ENCODE assay signal across 10 mouse cellular contexts in the genomic region with DNA sequence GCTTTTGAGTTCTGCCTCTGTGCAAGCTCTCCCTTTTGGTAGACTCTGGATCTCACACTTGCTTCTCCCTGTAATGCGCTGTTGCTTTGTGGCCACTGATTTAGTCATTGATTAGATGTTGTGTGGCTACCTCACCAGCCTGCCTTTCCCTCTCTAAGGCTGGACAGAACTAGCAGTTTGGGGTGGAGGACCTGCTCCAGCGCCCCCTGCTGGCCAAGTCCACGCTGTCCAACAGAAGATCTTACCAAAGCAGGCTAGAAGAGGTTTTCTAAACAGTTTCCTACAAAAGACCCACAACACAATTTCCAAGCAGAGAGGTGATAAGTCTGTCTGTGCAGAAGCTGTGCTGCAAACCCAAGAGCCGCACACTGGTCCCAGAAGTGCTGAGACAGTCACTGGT. TPM values are rescaled to one million over a fixed set of nuclear protein-coding genes. Genes with fewer than 3 reads are reported as not detected.
DNase-seq lines count a peak whose midpoint lies in the region; ATAC-seq and TF ChIP-seq lines count a peak whose summit lies in the region.
"Had no signal": no experiment of that assay in that cellular context is flagged by ENCODE, and none has a peak within 500 bp of the region (broad histone marks: within the 10 kb centered on the region; RNA-seq: fewer than 3 reads in every experiment).

No protein-coding gene starts in this region.

- DNase-seq in T-cell, adult 2 months (ENCODE audit: low spot score) = peak; percentile 20
- DNase-seq in cerebellum, postnatal 4 days (ENCODE audit: low spot score in 2 of 2) = peak; percentile 80 to 81
- peak; percentile 37 for DNase-seq in large intestine, adult 2 months (ENCODE audit: low read depth, low spot score)
- DNase-seq in right cerebral cortex, postnatal 36 days (ENCODE audit: low spot score in 2 of 2) = peak; percentile 53 to 70

- H3K4me2 ChIP-seq in lung, embryonic 16.5 days (ENCODE audit: low read depth, low read length) = no peak overlapping the region

- 34% methylated on average over 4 of the region's 4 CpGs for WGBS in large intestine, adult 2 months
- WGBS in lung, embryonic 16.5 days = 32% methylated on average over 4 of the region's 4 CpGs

- no peak overlapping the region for H3ac ChIP-seq in C2C12 (ENCODE audit: control insufficient read depth, insufficient read length, low read depth)

- TF ChIP-seq CTCF in C2C12 (IDR thresholded peaks at IDR 0.05; ENCODE audit: control insufficient read depth, insufficient read depth, insufficient read length) = peak; percentile 52

- H3K79me2 ChIP-seq in C2C12 (ENCODE audit: control insufficient read depth, insufficient read depth) = no peaks in the 10 kb centered on the region

- H3K4me1 ChIP-seq in lung, embryonic 16.5 days (replicated peaks; ENCODE audit: control insufficient read depth, insufficient read depth, low read length) = peaks cover 12% of the 10 kb centered on the region; the same call in 1 of the 2 replicates

- no peak overlapping the region for H3K9ac ChIP-seq in lung, embryonic 16.5 days (ENCODE audit: low read length)

- no peaks in the 10 kb centered on the region for H3K36me3 ChIP-seq in C2C12 (ENCODE audit: control insufficient read depth, insufficient read depth)
- no peaks in the 10 kb centered on the region for H3K36me3 ChIP-seq in lung, embryonic 16.5 days (ENCODE audit: control insufficient read depth, insufficient read depth, low read length)

- peak; percentile 65 for ATAC-seq in granulocyte monocyte progenitor cell, adult 5-6 weeks (replicated peaks; ENCODE audit: poor library complexity, severe bottlenecking)
- ATAC-seq in lung, embryonic 16.5 days (ENCODE audit: low read depth) = peak; percentile 44
- no peak; the same call in 1 of the 2 replicates for ATAC-seq in erythroid progenitor cell, adult 5-6 weeks (replicated peaks; ENCODE audit: low FRiP score, poor library complexity, severe bottlenecking)

- H3K4me3 ChIP-seq in C2C12 (ENCODE audit: insufficient read depth, poor library complexity, severe bottlenecking) = no peak overlapping the region
- no peak overlapping the region for H3K4me3 ChIP-seq in lung, embryonic 16.5 days (ENCODE audit: low read length)

- peak overlapping the region; percentile 64 for H3K27ac ChIP-seq in lung, embryonic 16.5 days (ENCODE audit: low read length)

- no peaks in the 10 kb centered on the region for H3K9me3 ChIP-seq in lung, embryonic 16.5 days (ENCODE audit: control insufficient read depth, low read length)

- H3K27me3 ChIP-seq in C2C12 (ENCODE audit: control insufficient read depth, insufficient read depth, insufficient read length) = peaks cover 60% of the 10 kb centered on the region
- H3K27me3 ChIP-seq in lung, embryonic 16.5 days (ENCODE audit: control insufficient read depth, insufficient read depth, low read depth, low read length) = no peaks in the 10 kb centered on the region

- no peaks in the 10 kb centered on the region for H3K79me3 ChIP-seq in C2C12 (ENCODE audit: low read depth)

TF ChIP-seq in C2C12, 6 proteins besides CTCF, POLR2A, EP300 and RAD21:
- TF ChIP-seq USF1 (IDR thresholded peaks at IDR 0.05; ENCODE audit: low read depth) (no peak), FOSL1 (IDR thresholded peaks at IDR 0.05; ENCODE audit: insufficient read depth, low read length, poor library complexity, severe bottlenecking) (no peak), CEBPB (IDR thresholded peaks at IDR 0.05; ENCODE audit: low read depth) (no peak), MYOG (IDR thresholded peaks at IDR 0.05; ENCODE audit: control insufficient read depth, extremely low read depth, insufficient read length) (no peak), MAX (IDR thresholded peaks at IDR 0.05) (no peak), MYOD1 (IDR thresholded peaks at IDR 0.05; ENCODE audit: control insufficient read depth, insufficient read length, low read depth) (no peak)

RNA-seq across cellular contexts. Expression of gene Tmem255b, which starts 26.9 kb away (rescaled TPM):
- not detected for polyA plus RNA-seq in C2C12 (2012; fragmentation: generic; extraction: Trizol)
- total RNA-seq in granulocyte monocyte progenitor cell, adult 5-6 weeks (2014; fragmentation: Nextera tagmentation) = not detected in 2 replicates
- not detected in 2 replicates for total RNA-seq in granulocyte monocyte progenitor cell, adult 5-6 weeks (2017)
- 4.1 and 4.9 TPM in 2 replicates for polyA plus RNA-seq in large intestine, adult 2 months (2012; rRNA removed)
- 0.70 and 1.1 TPM in 2 replicates for polyA plus RNA-seq in lung, embryonic 16.5 days (2015; fragmentation: Nextera tagmentation; extraction: Ambion mirVana)
- total RNA-seq in erythroid progenitor cell, adult 5-6 weeks (2015; ENCODE audit: low replicate concordance) = not detected in 2 replicates
- total RNA-seq in erythroid progenitor cell, adult 5-6 weeks (2017; ENCODE audit: low replicate concordance) = not detected in 2 replicates

RNA-seq across cellular contexts. Expression of gene Gas6, which starts 32.4 kb away (rescaled TPM):
- 0.73 TPM for polyA plus RNA-seq in C2C12 (2012; fragmentation: generic; extraction: Trizol)
- total RNA-seq in granulocyte monocyte progenitor cell, adult 5-6 weeks (2014; fragmentation: Nextera tagmentation) = not detected in 2 replicates
- 0.10 TPM in 1 of 2 replicates, not detected in the other for total RNA-seq in granulocyte monocyte progenitor cell, adult 5-6 weeks (2017)
- polyA plus RNA-seq in large intestine, adult 2 months (2012; rRNA removed) = 57.5 and 77.3 TPM in 2 replicates
- polyA plus RNA-seq in lung, embryonic 16.5 days (2015; fragmentation: Nextera tagmentation; extraction: Ambion mirVana) = 78.0 and 83.8 TPM in 2 replicates
- 2.1 TPM in 1 of 2 replicates, not detected in the other for total RNA-seq in erythroid progenitor cell, adult 5-6 weeks (2015; ENCODE audit: low replicate concordance)
- 3.0 and 3.9 TPM in 2 replicates for total RNA-seq in erythroid progenitor cell, adult 5-6 weeks (2017; ENCODE audit: low replicate concordance)

RNA-seq across cellular contexts. Expression of gene Grk1, which starts 57.0 kb away (rescaled TPM):
- polyA plus RNA-seq in C2C12 (2012; fragmentation: generic; extraction: Trizol) = not detected
- total RNA-seq in granulocyte monocyte progenitor cell, adult 5-6 weeks (2014; fragmentation: Nextera tagmentation) = not detected in 2 replicates
- total RNA-seq in granulocyte monocyte progenitor cell, adult 5-6 weeks (2017) = 0.04 TPM in 1 of 2 replicates, not detected in the other
- not detected in 2 replicates for polyA plus RNA-seq in large intestine, adult 2 months (2012; rRNA removed)
- not detected in 2 replicates for polyA plus RNA-seq in lung, embryonic 16.5 days (2015; fragmentation: Nextera tagmentation; extraction: Ambion mirVana)
- total RNA-seq in erythroid progenitor cell, adult 5-6 weeks (2015; ENCODE audit: low replicate concordance) = 0.36 TPM in 1 of 2 replicates, not detected in the other
- total RNA-seq in erythroid progenitor cell, adult 5-6 weeks (2017; ENCODE audit: low replicate concordance) = 0.13 TPM in 1 of 2 replicates, not detected in the other
- polyA plus RNA-seq: heart, embryonic 14.5 days; stomach, embryonic 16.5 days had no signal

Comparison
In these comparisons a context has a peak if more than half of its experiments do, and no peak if none do; other contexts are left out.
1. DNase-seq: peak in every context shown above with its lines; median percentile 80 in cerebellum, postnatal 4 days; 62 in right cerebral cortex, postnatal 36 days; 37 in large intestine, adult 2 months; 20 in T-cell, adult 2 months.
2. RNA of gene Gas6, which starts 32.4 kb away (polyA plus RNA-seq): 78.0 to 83.8 TPM in lung, embryonic 16.5 days and 57.5 to 77.3 TPM in large intestine, adult 2 months; 0.73 TPM in C2C12 (single experiment); every median in the first group is over 10 times any median in the second.